Mouse (Mus musculus): Measurements from ENCODE around the gene Bex6. TPM values are rescaled to one million over a fixed set of nuclear protein-coding genes. Genes with fewer than 3 reads are reported as not detected.

Gene Bex6
- polyA plus RNA-seq, 1 experiment from 2014 or later = not detected

- H3K9me3 ChIP-seq (ENCODE audit: control insufficient read depth, low read length) = no peaks in the 10 kb centered on the region
- H3K4me3 ChIP-seq (ENCODE audit: low read depth, low read length) = no peak overlapping the region
- H3K36me3 ChIP-seq (ENCODE audit: control insufficient read depth, insufficient read depth, low read length) = no peaks in the 10 kb centered on the region
- no peak overlapping the region for H3K27ac ChIP-seq (ENCODE audit: low read depth, low read length)
- 92% methylated on average over 4 of the region's 4 CpGs for WGBS
- ATAC-seq (ENCODE audit: low FRiP score) = no peak
- no peak overlapping the region for H3K9ac ChIP-seq (ENCODE audit: low read length)
- no peak overlapping the region for H3K4me2 ChIP-seq
- DNase-seq (ENCODE audit: low spot score, missing footprints) = no peak
- peaks cover 3% of the 10 kb centered on the region; the same call in 1 of the 2 replicates for H3K27me3 ChIP-seq (ENCODE audit: control insufficient read depth, insufficient read depth, low read length)
- peaks cover 5% of the 10 kb centered on the region; the same call in 1 of the 2 replicates for H3K4me1 ChIP-seq (ENCODE audit: control insufficient read depth, insufficient read depth, low read length)
Measured at GRCm38 (mm10) chr16:32167819-32168545, 11.6 kb upstream of the Bex6 start.

GRCm38 (mm10) chr16:32171031-32171731 is 8.4 kb upstream of the Bex6 start:
- H3K4me1 ChIP-seq (ENCODE audit: control insufficient read depth, insufficient read depth, low read length) = no peaks in the 10 kb centered on the region
- DNase-seq (ENCODE audit: low spot score, missing footprints) (peak; percentile 4), ATAC-seq (ENCODE audit: low FRiP score) (no peak)
- H3K27ac ChIP-seq (ENCODE audit: low read depth, low read length) = no peak overlapping the region
- no peaks in the 10 kb centered on the region for H3K9me3 ChIP-seq (ENCODE audit: control insufficient read depth, low read length)
- no peak overlapping the region for H3K9ac ChIP-seq (ENCODE audit: low read length)
- H3K4me2 ChIP-seq = no peak overlapping the region
- WGBS = 89% methylated on average over 5 of the region's 5 CpGs
- H3K36me3 ChIP-seq (ENCODE audit: control insufficient read depth, insufficient read depth, low read length) = no peaks in the 10 kb centered on the region
- no peak overlapping the region for H3K4me3 ChIP-seq (ENCODE audit: low read depth, low read length)
- H3K27me3 ChIP-seq (ENCODE audit: control insufficient read depth, insufficient read depth, low read length) = no peaks in the 10 kb centered on the region

- Histone ChIP-seq H3K27ac (ENCODE audit: low read depth, low read length) (no peak overlapping the region), H3K9ac (ENCODE audit: low read length) (no peak overlapping the region), H3K36me3 (ENCODE audit: control insufficient read depth, insufficient read depth, low read length) (no peaks in the 10 kb centered on the region), H3K9me3 (ENCODE audit: control insufficient read depth, low read length) (no peaks in the 10 kb centered on the region), H3K4me2 (no peak overlapping the region), H3K27me3 (ENCODE audit: control insufficient read depth, insufficient read depth, low read length) (no peaks in the 10 kb centered on the region), H3K4me1 (ENCODE audit: control insufficient read depth, insufficient read depth, low read length) (peaks cover 3% of the 10 kb centered on the region; the same call in 1 of the 2 replicates), H3K4me3 (ENCODE audit: low read depth, low read length) (no peak overlapping the region)
- DNase-seq (ENCODE audit: low spot score, missing footprints) = no peak
- WGBS = 69% methylated on average over 10 of the region's 11 CpGs
- ATAC-seq (ENCODE audit: low FRiP score) = no peak
Measured at GRCm38 (mm10) chr16:32173401-32173800, 6.2 kb upstream of the Bex6 start.

GRCm38 (mm10) chr16:32174340-32175005 is 5.2 kb upstream of the Bex6 start:
- 81% methylated on average over 8 of the region's 8 CpGs for WGBS
- Histone ChIP-seq H3K4me1 (ENCODE audit: control insufficient read depth, insufficient read depth, low read length) (peaks cover 3% of the 10 kb centered on the region; the same call in 1 of the 2 replicates), H3K9ac (ENCODE audit: low read length) (no peak overlapping the region), H3K9me3 (ENCODE audit: control insufficient read depth, low read length) (no peaks in the 10 kb centered on the region), H3K4me2 (no peak overlapping the region), H3K4me3 (ENCODE audit: low read depth, low read length) (no peak overlapping the region), H3K36me3 (ENCODE audit: control insufficient read depth, insufficient read depth, low read length) (no peaks in the 10 kb centered on the region), H3K27ac (ENCODE audit: low read depth, low read length) (no peak overlapping the region), H3K27me3 (ENCODE audit: control insufficient read depth, insufficient read depth, low read length) (no peaks in the 10 kb centered on the region)
- peak; percentile 73 for DNase-seq (ENCODE audit: low spot score, missing footprints)
- no peak for ATAC-seq (ENCODE audit: low FRiP score)

- no peak overlapping the region for H3K4me3 ChIP-seq (ENCODE audit: low read depth, low read length)
- DNase-seq (ENCODE audit: low spot score, missing footprints) (peak; percentile 64), ATAC-seq (ENCODE audit: low FRiP score) (no peak)
- H3K36me3 ChIP-seq (ENCODE audit: control insufficient read depth, insufficient read depth, low read length) = no peaks in the 10 kb centered on the region
- H3K27ac ChIP-seq (ENCODE audit: low read depth, low read length) = no peak overlapping the region
- WGBS = 89% methylated on average over 4 of the region's 4 CpGs
- H3K9me3 ChIP-seq (ENCODE audit: control insufficient read depth, low read length) = no peaks in the 10 kb centered on the region
- no peak overlapping the region for H3K9ac ChIP-seq (ENCODE audit: low read length)
- no peaks in the 10 kb centered on the region for H3K27me3 ChIP-seq (ENCODE audit: control insufficient read depth, insufficient read depth, low read length)
- no peak overlapping the region for H3K4me2 ChIP-seq
- peaks cover 3% of the 10 kb centered on the region; the same call in 1 of the 2 replicates for H3K4me1 ChIP-seq (ENCODE audit: control insufficient read depth, insufficient read depth, low read length)
Measured at GRCm38 (mm10) chr16:32175029-32175428, 4.6 kb upstream of the Bex6 start.

GRCm38 (mm10) chr16:32176896-32177686 is 2.5 kb upstream of the Bex6 start:
- peak overlapping the region; percentile 7; the same call in 1 of the 2 replicates for H3K4me2 ChIP-seq
- no peak for ATAC-seq (ENCODE audit: low FRiP score)
- H3K9me3 ChIP-seq (ENCODE audit: control insufficient read depth, low read length) = no peaks in the 10 kb centered on the region
- H3K27me3 ChIP-seq (ENCODE audit: control insufficient read depth, insufficient read depth, low read length) = no peaks in the 10 kb centered on the region
- no peak overlapping the region for H3K4me3 ChIP-seq (ENCODE audit: low read depth, low read length)
- 56% methylated on average over 18 of the region's 18 CpGs for WGBS
- H3K9ac ChIP-seq (ENCODE audit: low read length) = no peak overlapping the region
- peak overlapping the region; percentile 25; the same call in 1 of the 2 replicates for H3K27ac ChIP-seq (ENCODE audit: low read depth, low read length)
- DNase-seq (ENCODE audit: low spot score, missing footprints) = peak; percentile 81
- no peaks in the 10 kb centered on the region for H3K36me3 ChIP-seq (ENCODE audit: control insufficient read depth, insufficient read depth, low read length)
- H3K4me1 ChIP-seq (ENCODE audit: control insufficient read depth, insufficient read depth, low read length) = peaks cover 3% of the 10 kb centered on the region; the same call in 1 of the 2 replicates

GRCm38 (mm10) chr16:32186056-32186455 is 6.4 kb downstream of the Bex6 start:
- Histone ChIP-seq H3K36me3 (ENCODE audit: control insufficient read depth, insufficient read depth, low read length) (no peaks in the 10 kb centered on the region), H3K4me1 (ENCODE audit: control insufficient read depth, insufficient read depth, low read length) (no peaks in the 10 kb centered on the region), H3K4me2 (no peak overlapping the region), H3K27ac (ENCODE audit: low read depth, low read length) (no peak overlapping the region), H3K27me3 (ENCODE audit: control insufficient read depth, insufficient read depth, low read length) (no peaks in the 10 kb centered on the region), H3K9ac (ENCODE audit: low read length) (no peak overlapping the region), H3K4me3 (ENCODE audit: low read depth, low read length) (no peak overlapping the region), H3K9me3 (ENCODE audit: control insufficient read depth, low read length) (no peaks in the 10 kb centered on the region)
- ATAC-seq (ENCODE audit: low FRiP score) (no peak), DNase-seq (ENCODE audit: low spot score, missing footprints) (peak; percentile 19)
- WGBS = 95% methylated on average over 5 of the region's 5 CpGs

GRCm38 (mm10) chr16:32189109-32189508 is 9.5 kb downstream of the Bex6 start:
- H3K36me3 ChIP-seq (ENCODE audit: control insufficient read depth, insufficient read depth, low read length) = no peaks in the 10 kb centered on the region
- no peaks in the 10 kb centered on the region for H3K9me3 ChIP-seq (ENCODE audit: control insufficient read depth, low read length)
- WGBS = 70% methylated on average over 6 of the region's 6 CpGs
- H3K27ac ChIP-seq (ENCODE audit: low read depth, low read length) = no peak overlapping the region
- no peaks in the 10 kb centered on the region for H3K27me3 ChIP-seq (ENCODE audit: control insufficient read depth, insufficient read depth, low read length)
- H3K4me1 ChIP-seq (ENCODE audit: control insufficient read depth, insufficient read depth, low read length) = no peaks in the 10 kb centered on the region
- no peak overlapping the region for H3K4me2 ChIP-seq
- no peak overlapping the region for H3K4me3 ChIP-seq (ENCODE audit: low read depth, low read length)
- DNase-seq (ENCODE audit: low spot score, missing footprints) (peak; percentile 26), ATAC-seq (ENCODE audit: low FRiP score) (no peak)
- no peak overlapping the region for H3K9ac ChIP-seq (ENCODE audit: low read length)

Data from midbrain, embryonic 11.5 days (tissue).